Mouse (Mus musculus) stomach, embryonic 15.5 days (tissue): ENCODE results near the gene Usp2. TPM values are rescaled to one million over a fixed set of nuclear protein-coding genes. Genes with fewer than 3 reads are reported as not detected.
A peak's percentile ranks its signal among the peaks of the same experiment; 100 is the strongest.
"Not testable (repeated sequence)": the region's sequence is repeated elsewhere in the genome, so short reads cannot be mapped to it uniquely, and the experiment has no call there.

ENCODE experiments used
- ATAC-seq: fragments of 200-750 bp; cut with Nextera tagmentation; 2 replicates; pipeline ENCODE4 v1.8.0; 2017; ENCODE audit warnings: low read depth, moderate number of reproducible peaks, moderate TSS enrichment; ENCODE audit not compliant: insufficient read depth, low FRiP score
- H3K27ac ChIP-seq: fragments of 300-500 bp; sonication (generic); 2 replicates; pipeline ENCODE4 v1.5.1; 2015; ENCODE audit warnings: mild to moderate bottlenecking, inconsistent platforms
- H3K27me3 ChIP-seq: fragments of 300-500 bp; sonication (generic); replicated peaks from 2 replicates; pipeline ENCODE4 v1.6.1; 2015; ENCODE audit warnings: inconsistent platforms
- H3K36me3 ChIP-seq: fragments of 300-500 bp; sonication (generic); 2 replicates; pipeline ENCODE4 v1.6.1; 2015; ENCODE audit warnings: inconsistent platforms
- H3K4me1 ChIP-seq: fragments of 300-500 bp; sonication (generic); 2 replicates; pipeline ENCODE4 v1.6.1; 2015; ENCODE audit warnings: inconsistent platforms
- H3K4me2 ChIP-seq: fragments of 300-500 bp; sonication (generic); 2 replicates; pipeline ENCODE4 v1.6.1; 2015; ENCODE audit warnings: mild to moderate bottlenecking, inconsistent platforms
- H3K4me3 ChIP-seq: fragments of 300-500 bp; sonication (generic); replicated peaks from 2 replicates; pipeline ENCODE4 v1.5.1; 2015; ENCODE audit warnings: inconsistent platforms
- H3K9ac ChIP-seq: fragments of 300-500 bp; sonication (generic); 2 replicates; pipeline ENCODE4 v1.6.1; 2015; ENCODE audit warnings: inconsistent platforms
- H3K9me3 ChIP-seq: fragments of 300-500 bp; sonication (generic); 2 replicates; pipeline ENCODE4 v1.6.1; 2016; ENCODE audit warnings: inconsistent platforms
- WGBS: fragments of 180-500 bp; shearing (Covaris S2); methylation state at CpG from one replicate; pipeline ENCODE4 v1.1.7; 2015; 5-methylcytosine and 5-hydroxymethylcytosine counted together
- polyA plus RNA-seq: library from polyadenylated mRNA; unstranded; fragments of >200 nt; fragmentation: Nextera tagmentation; extraction: Ambion mirVana; gene quantifications from 2 replicates; pipeline ENCODE4 v1.2.1, GENCODE M21; 2015

Gene Usp2
- polyA plus RNA-seq, 1 experiment from 2014 or later = 12.0 TPM

DNA sequence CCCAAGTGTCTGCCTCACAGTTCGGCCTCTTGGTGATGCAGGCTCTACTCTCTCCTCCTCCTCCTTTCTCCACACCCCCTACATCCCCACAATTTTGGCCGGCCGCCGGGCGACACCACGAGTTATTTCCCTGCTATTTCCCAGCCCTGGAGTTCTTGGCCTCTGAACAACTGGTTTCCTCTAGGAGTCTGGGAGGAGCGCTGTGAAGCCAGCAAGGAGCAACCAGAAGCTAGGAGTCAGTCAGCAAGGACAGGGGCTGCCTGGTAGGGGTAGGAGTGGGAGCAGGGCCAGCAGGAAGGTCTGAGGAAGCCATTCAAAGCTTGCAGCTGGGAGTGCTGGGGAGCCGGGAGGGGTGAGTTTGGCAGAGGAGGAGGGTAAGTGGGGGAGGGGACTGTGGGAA is 40.3 kb downstream of the Usp2 start, which contains the start of gene C1qtnf5:
Gene C1qtnf5, plus strand, starts transcription at position 136 of the 400 bp plus-strand sequence.
- no peak within 1 kb of the TSS for H3K4me3 ChIP-seq
- peak within 1 kb of the TSS; percentile 62 for H3K27ac ChIP-seq
- H3K27me3 ChIP-seq = no peaks in the 10 kb centered on the region
- no peaks in the 10 kb centered on the region; the same call in 1 of the 2 replicates for H3K36me3 ChIP-seq
- no peaks in the 10 kb centered on the region for H3K9me3 ChIP-seq
- WGBS = 23% methylated on average over 8 of the region's 8 CpGs
- peaks cover 49% of the 10 kb centered on the region for H3K4me1 ChIP-seq
- ATAC-seq = peak; percentile 62
- H3K4me2 ChIP-seq = peak within 1 kb of the TSS; percentile 38
- H3K9ac ChIP-seq = no peak within 1 kb of the TSS

DNA sequence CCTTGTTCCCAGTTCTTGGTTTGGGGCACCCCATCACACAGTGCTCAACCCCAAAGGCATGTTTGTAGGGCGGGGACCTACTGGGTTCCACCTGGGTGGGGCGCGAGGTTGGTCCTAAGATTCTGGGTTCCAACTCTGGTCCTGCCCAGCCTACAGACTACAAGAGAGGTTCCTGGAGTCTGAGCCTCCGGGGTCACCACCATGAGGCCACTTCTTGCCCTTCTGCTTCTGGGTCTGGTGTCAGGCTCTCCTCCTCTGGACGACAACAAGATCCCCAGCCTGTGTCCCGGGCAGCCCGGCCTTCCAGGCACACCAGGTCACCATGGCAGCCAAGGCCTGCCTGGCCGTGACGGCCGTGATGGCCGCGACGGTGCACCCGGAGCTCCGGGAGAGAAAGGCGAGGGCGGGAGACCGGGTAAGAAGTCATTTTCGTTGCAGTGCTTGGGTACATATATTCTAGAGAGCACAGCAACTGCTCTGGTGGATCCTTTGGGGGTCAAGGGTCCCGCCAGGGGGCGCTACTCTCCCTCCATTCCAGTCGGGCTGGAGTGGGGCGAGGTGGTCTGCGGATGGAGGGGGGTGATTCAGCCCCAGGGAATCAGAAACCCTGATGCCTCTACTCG is 40.8 kb downstream of the Usp2 start:
- H3K4me1 ChIP-seq = peaks cover 49% of the 10 kb centered on the region
- H3K27ac ChIP-seq = peak overlapping the region; percentile 62
- H3K36me3 ChIP-seq = no peaks in the 10 kb centered on the region; the same call in 1 of the 2 replicates
- H3K9me3 ChIP-seq = no peaks in the 10 kb centered on the region
- ATAC-seq = no peak
- H3K4me2 ChIP-seq = peak overlapping the region; percentile 38
- no peaks in the 10 kb centered on the region for H3K27me3 ChIP-seq
- WGBS = 48% methylated on average over 25 of the region's 25 CpGs
- no peak overlapping the region for H3K4me3 ChIP-seq
- no peak overlapping the region for H3K9ac ChIP-seq

DNA sequence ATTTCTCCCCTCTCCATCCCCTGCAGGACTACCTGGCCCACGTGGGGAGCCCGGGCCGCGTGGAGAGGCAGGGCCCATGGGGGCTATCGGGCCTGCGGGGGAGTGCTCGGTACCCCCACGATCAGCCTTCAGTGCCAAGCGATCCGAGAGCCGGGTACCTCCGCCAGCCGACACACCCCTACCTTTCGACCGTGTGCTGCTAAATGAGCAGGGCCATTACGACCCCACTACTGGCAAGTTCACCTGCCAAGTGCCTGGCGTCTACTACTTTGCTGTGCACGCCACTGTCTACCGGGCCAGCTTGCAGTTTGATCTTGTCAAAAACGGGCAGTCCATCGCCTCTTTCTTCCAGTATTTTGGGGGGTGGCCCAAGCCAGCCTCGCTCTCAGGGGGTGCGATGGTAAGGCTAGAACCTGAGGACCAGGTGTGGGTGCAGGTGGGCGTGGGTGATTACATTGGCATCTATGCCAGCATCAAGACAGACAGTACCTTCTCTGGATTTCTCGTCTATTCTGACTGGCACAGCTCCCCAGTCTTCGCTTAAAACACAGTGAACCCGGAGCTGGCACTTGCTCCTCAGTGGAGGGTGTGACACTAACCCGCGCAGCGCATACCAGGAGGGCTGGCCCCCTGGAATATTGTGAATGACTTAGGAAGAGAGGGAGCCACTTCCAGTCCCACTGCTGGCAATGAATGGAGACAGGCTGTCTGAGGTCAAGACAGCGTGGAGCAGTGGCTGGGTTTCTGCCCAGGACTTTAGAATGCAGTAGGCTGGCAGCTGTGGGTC is 41.6 kb downstream of the Usp2 start:
- H3K9ac ChIP-seq = no peak overlapping the region
- peak overlapping the region; percentile 38; the same call in 1 of the 2 replicates for H3K4me2 ChIP-seq
- no peaks in the 10 kb centered on the region; the same call in 1 of the 2 replicates for H3K36me3 ChIP-seq
- H3K4me1 ChIP-seq = peaks cover 49% of the 10 kb centered on the region
- no peak overlapping the region for H3K4me3 ChIP-seq
- no peak for ATAC-seq
- WGBS = 80% methylated on average over 31 of the region's 31 CpGs
- no peaks in the 10 kb centered on the region for H3K9me3 ChIP-seq
- H3K27me3 ChIP-seq = no peaks in the 10 kb centered on the region
- 0 out of 2 replicates have a peak overlapping the region, but pooled peaks have one; percentile 62 for H3K27ac ChIP-seq

DNA sequence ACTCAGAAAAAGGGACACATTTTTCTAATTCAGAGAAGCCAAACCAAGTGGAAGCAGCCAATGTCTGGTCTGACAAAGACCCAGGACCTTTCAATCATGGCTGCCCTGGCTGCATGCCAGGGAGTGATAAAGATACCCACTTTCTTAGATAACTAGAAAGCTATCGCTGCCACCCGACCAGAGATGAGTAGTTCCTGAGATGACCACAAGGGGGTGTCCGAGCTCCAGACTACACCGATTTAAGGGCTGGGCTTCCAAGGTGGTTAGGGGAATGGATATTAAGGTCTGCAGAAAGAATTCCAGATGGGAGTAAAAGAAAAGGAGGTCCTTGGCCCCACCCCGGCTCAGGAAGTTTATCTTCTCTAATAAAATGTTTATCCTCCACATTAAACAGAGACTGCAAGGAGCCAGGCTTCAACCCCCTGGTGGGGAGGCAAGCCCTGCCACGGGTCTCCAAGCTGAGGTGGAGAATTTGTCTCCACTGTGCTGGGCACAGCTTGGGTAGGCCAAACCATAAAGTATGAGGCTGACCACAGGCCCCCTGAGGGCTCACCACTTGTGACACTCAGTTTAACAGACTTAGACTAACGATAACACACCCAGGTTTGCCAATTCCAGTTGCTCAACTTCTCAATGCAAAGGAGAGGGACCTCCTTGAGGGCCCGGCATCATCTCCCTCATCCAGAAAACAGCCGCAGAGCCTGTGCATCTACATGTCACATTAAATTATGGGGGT is 42.7 kb downstream of the Usp2 start:
- Histone ChIP-seq H3K9ac (no peak overlapping the region), H3K4me2 (peak overlapping the region; percentile 38), H3K4me1 (peaks cover 49% of the 10 kb centered on the region), H3K27ac (no peak overlapping the region; the same call in 1 of the 2 replicates), H3K9me3 (no peaks in the 10 kb centered on the region), H3K36me3 (no peaks in the 10 kb centered on the region; the same call in 1 of the 2 replicates), H3K4me3 (peak overlapping the region; percentile 10), H3K27me3 (no peaks in the 10 kb centered on the region)
- no peak for ATAC-seq
- 19% methylated on average over 9 of the region's 9 CpGs for WGBS

DNA sequence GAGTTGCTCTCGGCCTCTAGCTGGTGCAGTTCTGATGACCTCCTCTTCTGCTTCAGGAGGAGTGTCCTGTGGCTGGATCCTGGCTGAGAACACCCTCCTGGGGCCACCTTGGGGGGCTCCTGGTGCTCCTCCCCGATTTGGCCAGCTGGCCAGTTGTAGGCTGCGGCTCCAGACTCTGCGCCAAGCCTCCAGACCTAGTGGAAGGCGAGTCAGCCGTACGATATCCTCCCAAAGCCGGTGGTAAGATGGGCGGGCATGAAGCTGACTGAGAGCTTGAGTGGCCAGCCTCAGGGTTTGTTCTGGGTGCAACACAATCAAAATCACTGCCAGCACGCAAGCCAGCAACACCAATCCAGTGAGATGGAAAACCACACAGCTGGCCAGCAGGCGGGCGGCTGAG is 45.1 kb downstream of the Usp2 start:
- H3K4me1 ChIP-seq = peaks cover 39% of the 10 kb centered on the region
- not testable (repeated sequence) for H3K27ac ChIP-seq, H3K9ac ChIP-seq, ATAC-seq, H3K36me3 ChIP-seq, H3K9me3 ChIP-seq, H3K27me3 ChIP-seq
- H3K4me3 ChIP-seq = peak overlapping the region; percentile 19
- whole genome bisulfite sequencing = 53% methylated on average over 10 of the region's 12 CpGs
- H3K4me2 ChIP-seq = peak overlapping the region; percentile 60

DNA sequence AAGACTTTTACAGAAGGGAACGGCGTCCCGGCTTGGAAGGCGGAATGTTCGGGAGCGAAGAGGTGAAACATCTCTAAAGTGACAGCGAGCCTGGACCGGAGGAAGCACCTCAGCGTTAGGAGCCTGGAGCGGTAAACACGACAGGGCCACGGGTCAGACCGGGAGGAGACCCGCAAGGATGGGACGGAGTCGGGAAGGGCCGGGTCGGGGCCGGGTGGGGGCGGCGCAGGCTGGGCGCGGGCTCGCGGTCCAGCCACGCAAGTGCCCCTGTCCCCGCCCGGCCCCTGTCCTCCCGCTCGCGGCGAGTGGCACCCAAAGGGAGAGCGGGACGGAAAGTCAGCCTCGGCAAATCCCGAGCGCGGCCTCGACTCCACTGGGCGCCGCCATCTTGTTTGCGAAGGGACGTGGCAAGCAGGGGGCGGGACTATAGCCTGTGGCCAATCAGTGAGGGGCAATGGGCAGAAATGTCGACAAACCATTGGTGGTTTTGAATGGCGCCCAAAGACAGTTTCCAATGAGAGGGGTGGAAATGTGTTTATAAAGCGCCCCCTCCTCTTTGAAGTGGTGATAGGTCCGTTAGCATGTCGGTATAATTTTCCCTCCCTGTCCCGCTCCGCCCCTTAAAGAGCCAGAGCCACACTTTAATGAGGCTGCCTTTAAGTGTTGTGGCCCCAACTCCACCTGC is 46.4 kb downstream of the Usp2 start, which contains the start of the genes Gm49380 and Rnf26:
Gene Gm49380, minus strand, starts transcription at position 396 of the 685 bp plus-strand sequence.
Gene Rnf26, minus strand, starts transcription at position 413 of the 685 bp plus-strand sequence.
- no peaks in the 10 kb centered on the region; the same call in 1 of the 2 replicates for H3K36me3 ChIP-seq
- WGBS = 1% methylated on average over 51 of the region's 51 CpGs
- H3K4me3 ChIP-seq = peak within 1 kb of the TSS; percentile 80
- no peaks in the 10 kb centered on the region for H3K9me3 ChIP-seq
- H3K9ac ChIP-seq = peak within 1 kb of the TSS; percentile 87
- H3K27ac ChIP-seq = peak within 1 kb of the TSS; percentile 77; the same call in 1 of the 2 replicates
- peak within 1 kb of the TSS; percentile 60 for H3K4me2 ChIP-seq
- no peaks in the 10 kb centered on the region for H3K27me3 ChIP-seq
- peaks cover 26% of the 10 kb centered on the region for H3K4me1 ChIP-seq
- ATAC-seq = peak; percentile 94

DNA sequence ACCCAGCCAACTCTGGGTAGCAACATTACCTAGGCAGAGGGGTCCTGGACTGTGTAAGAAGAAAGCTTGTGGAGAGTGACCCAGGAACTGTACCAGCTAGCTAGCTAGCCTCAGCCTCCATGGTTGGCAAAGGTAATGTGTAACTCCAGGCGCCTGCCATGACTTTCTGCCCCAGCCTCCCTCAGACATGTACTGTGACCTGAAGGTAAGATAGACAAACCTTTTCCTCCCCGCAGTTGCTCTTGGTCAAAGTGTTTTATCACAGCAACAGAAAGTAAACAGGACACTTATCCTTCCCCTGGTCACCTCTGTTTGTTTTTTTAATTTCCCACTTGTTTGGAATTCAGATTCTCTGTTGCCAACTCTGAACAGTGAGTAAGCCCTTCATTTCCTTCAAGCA is 47.6 kb downstream of the Usp2 start:
- Histone ChIP-seq H3K4me3 (no peak overlapping the region), H3K27me3 (no peaks in the 10 kb centered on the region), H3K4me1 (peaks cover 15% of the 10 kb centered on the region), H3K9me3 (no peaks in the 10 kb centered on the region), H3K4me2 (no peak overlapping the region), H3K36me3 (no peaks in the 10 kb centered on the region), H3K9ac (no peak overlapping the region), H3K27ac (no peak overlapping the region)
- WGBS = 64% methylated on average over 2 of the region's 2 CpGs
- ATAC-seq = no peak

DNA sequence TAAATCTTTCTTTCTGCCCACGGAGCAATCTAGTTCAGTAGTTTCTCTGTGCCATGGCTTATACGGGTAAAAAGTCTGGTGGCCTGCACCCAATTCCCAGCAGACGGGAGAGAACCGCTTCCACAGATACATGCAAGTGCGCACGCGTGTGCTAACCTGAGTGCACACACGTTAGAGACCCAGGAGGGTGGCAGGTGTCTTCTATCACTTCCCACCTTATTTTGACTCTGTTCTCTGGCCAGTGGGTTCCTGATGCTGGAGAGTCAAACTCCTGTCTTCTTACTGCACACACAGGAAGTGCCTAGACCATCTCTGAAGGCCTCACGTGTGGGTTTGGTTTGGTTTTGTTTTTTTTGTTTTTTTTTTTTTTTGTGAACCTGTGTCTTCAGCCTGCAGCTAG is 48.8 kb downstream of the Usp2 start:
- WGBS = 87% methylated on average over 9 of the region's 9 CpGs
- no peak overlapping the region for H3K4me3 ChIP-seq

DNA sequence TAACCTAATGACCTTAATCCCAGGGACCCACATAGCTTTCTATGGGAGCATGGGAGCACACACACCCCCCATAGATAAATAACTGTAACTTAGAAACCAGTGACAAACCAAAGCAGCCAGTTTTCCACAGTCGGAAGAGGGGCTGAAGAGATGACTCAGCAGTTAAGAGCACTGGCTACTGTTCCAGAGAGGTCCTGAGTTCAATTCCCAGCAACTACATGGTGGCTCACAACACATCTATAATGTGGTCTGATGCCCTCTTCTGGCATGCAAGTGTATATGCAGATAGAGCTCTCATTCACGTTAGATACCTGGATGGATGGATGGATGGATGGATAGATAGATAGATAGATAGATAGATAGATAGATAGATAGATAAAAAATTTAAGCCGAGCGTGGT is 49.4 kb downstream of the Usp2 start:
- H3K27ac ChIP-seq = no peak overlapping the region
- no peaks in the 10 kb centered on the region for H3K27me3 ChIP-seq
- H3K36me3 ChIP-seq = no peaks in the 10 kb centered on the region
- WGBS = 85% methylated on average over 4 of the region's 4 CpGs
- ATAC-seq = no peak
- H3K9ac ChIP-seq = no peak overlapping the region
- no peak overlapping the region for H3K4me3 ChIP-seq
- H3K9me3 ChIP-seq = no peaks in the 10 kb centered on the region
- peaks cover 3% of the 10 kb centered on the region; the same call in 1 of the 2 replicates for H3K4me1 ChIP-seq
- H3K4me2 ChIP-seq = no peak overlapping the region

More for the DNA sequence above, 48.8 kb downstream of the Usp2 start:
- peaks cover 4% of the 10 kb centered on the region for H3K4me1 ChIP-seq
- no peak overlapping the region for H3K27ac ChIP-seq
- H3K9me3 ChIP-seq = no peaks in the 10 kb centered on the region
- ATAC-seq = no peak
- H3K4me2 ChIP-seq = no peak overlapping the region
- no peaks in the 10 kb centered on the region for H3K27me3 ChIP-seq
- no peaks in the 10 kb centered on the region for H3K36me3 ChIP-seq
- H3K9ac ChIP-seq = no peak overlapping the region

DNA sequence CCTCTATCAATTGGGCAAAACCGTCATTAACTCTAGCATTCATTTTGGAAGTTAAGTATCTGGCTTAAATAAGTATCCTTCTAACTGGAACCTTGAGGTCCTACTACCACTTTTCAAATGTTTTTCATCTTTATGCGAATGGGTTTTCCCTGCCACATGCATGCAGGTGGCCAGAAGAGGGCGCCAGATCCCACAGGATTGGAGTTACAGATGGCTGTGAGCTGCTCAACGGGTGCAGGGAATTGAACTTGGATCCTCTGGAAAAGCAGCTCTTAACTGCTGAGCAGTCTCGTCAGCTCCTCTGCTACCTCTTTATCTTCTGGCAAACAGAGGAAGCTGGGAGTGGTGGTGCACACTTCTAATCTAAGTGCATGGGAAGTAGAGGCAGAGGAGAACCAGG is 52.2 kb downstream of the Usp2 start:
- Histone ChIP-seq H3K9ac (no peak overlapping the region), H3K27me3 (no peaks in the 10 kb centered on the region), H3K27ac (no peak overlapping the region), H3K9me3 (no peaks in the 10 kb centered on the region), H3K4me2 (no peak overlapping the region), H3K4me3 (no peak overlapping the region), H3K4me1 (no peaks in the 10 kb centered on the region), H3K36me3 (no peaks in the 10 kb centered on the region)
- 55% methylated on average over 5 of the region's 5 CpGs for WGBS
- no peak for ATAC-seq

DNA sequence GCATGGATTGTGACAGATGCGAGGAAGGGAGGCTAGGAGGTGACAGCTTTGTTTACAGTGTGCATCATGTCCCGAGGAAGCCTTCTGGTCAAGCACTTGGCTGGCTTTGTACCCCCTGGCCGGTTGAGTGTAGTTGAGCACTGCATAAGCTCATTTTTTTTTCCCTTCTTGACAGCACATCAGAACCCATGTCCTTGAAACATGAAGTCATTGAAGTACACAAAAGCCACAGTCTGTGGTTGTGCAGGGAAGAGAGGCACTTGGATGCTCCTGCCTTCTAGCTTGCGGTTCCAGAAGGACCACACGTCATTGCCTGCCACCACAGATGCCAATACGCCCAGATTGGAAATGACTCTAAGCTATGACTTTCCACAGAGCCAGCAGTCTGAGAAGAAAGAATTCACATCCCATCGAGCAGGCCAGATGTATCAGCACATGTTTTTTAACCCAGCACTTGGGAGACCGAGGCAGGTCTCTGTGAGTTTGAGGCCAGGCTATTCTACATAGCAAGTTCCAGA is 53.2 kb downstream of the Usp2 start:
- Histone ChIP-seq H3K36me3 (no peaks in the 10 kb centered on the region), H3K27ac (no peak overlapping the region), H3K9me3 (no peaks in the 10 kb centered on the region), H3K9ac (no peak overlapping the region), H3K27me3 (no peaks in the 10 kb centered on the region), H3K4me2 (no peak overlapping the region), H3K4me3 (no peak overlapping the region), H3K4me1 (no peaks in the 10 kb centered on the region)
- ATAC-seq = no peak
- 58% methylated on average over 8 of the region's 8 CpGs for WGBS
